Mouse (Mus musculus) induced T-regulatory cell, adult 2 months (primary cell): ENCODE measurements around the gene Slc9a6.

ENCODE experiments used
- DNase-seq: peaks from one replicate; pipeline ENCODE4 v3.0.0-alpha.2; 2012; ENCODE audit warnings: low read depth

Slc9a6 gene

DNA sequence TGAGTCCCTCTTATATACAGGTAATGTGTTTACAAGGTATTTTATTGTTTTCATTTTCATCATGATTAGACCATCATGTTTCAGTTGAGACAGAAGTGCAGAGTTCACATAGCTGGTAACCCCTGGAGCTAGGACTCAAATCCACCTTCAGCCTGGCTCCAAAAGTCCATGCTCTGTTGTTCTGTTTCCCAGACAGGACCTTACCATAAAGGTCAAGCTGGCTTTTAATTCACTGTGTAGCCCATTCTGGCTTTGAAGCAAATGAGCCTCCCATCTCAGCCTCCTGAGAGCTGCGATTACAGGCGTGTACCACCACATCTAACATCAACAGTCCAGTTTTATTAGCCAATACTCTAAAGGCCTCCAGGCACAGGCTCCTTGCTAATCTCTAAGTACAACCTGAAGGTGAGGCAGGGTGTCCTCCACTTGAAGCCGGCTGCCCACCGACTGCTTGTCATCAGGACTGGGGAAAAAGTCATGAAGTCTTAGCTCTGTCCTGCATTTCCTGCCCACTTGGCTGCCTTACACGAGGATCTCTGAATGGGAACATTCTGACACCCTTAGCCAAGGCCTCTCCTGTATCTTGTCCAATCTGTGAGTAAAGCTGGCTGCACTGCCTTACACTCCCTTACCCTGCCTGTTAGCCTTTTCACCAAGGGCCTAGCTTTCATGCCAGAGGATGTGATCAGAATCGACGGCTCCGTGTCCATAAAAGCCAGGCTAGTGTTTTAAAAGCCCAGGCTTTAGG lies 55.8 kb downstream of the Slc9a6 start:
- no peak for DNase-seq

DNA sequence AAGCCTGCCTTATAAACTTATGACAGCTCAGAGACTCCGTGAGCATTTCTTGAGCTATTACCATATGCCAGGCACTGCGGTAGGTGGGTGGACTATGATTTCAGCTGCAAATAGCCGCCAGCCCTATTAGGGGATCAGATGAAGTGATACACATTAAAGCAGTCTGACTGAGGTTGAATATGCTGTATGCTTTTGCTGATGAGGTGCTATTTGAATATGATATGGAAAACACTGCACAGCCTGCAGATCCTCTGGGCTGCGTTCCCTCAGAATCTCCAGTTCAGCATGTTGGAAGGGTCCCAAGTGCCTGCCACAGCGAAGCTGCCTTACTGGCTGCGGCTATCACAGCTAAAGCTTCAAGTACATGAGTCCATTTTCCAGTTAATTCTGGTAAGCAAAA lies 57.7 kb downstream of the Slc9a6 start:
- no peak for DNase-seq

- no peak for DNase-seq
These were observed 58.5 kb downstream of the Slc9a6 start for GRCm38 (mm10) chrX:56668051-56668450.

- no peak for DNase-seq
These were observed 58.9 kb downstream of the Slc9a6 start for GRCm38 (mm10) chrX:56668501-56668900.

GRCm38 (mm10) chrX:56675556-56675955 lies 66.0 kb downstream of the Slc9a6 start:
- no peak for DNase-seq

DNA sequence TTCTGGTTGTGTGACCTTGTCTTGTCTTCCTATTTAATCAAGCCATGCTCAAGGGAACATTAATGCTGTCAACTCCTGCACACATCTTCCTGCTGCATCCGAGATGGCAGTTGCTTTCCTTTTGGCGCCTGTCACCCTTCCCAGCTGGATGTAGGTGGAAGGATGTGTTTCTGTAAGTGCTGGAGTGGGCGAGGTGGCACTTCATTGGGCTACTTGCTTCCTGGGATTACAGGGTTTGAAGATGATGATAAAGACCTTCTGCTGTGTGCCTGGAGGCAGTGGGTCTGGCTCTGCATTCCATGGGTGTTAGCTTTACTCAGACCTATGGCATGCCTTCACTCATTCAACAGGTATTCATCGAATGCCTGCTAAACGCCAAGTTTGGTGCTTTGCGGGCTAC lies 68.2 kb downstream of the Slc9a6 start:
- DNase-seq, result no peak

- DNase-seq, result no peak
These were observed 69.5 kb downstream of the Slc9a6 start for GRCm38 (mm10) chrX:56679066-56679465.

DNA sequence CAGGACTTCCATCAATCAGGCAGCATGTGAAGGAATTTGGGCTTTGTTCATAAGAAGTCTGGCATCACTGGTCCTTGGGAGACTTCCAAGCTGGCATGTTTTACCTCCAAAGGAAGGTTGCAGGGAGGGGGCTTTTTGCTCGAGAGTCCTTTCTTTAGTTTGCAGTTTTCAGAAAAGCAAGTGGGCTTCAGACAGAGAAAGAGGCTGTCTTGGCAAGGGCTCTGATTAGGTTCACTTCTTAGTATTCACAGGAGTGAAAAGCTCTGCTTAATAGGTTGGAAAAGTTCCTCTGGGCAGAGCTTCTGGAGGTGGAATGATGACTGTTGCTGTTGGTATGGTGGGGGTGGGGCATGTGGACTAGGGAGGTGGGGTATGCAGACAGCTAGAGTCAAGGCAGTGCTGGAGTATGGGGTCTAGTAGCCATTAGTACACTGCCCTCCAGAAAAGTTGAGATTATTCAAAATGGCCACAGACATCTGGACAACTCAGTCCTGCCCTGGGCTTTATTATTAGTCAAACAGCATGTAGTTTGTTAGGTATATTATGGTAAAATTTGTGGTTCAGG lies 72.7 kb downstream of the Slc9a6 start:
- DNase-seq, result no peak

GRCm38 (mm10) chrX:56683521-56683920 lies 74.0 kb downstream of the Slc9a6 start:
- DNase-seq, result no peak

- DNase-seq, result no peak
These were observed 83.0 kb downstream of the Slc9a6 start for GRCm38 (mm10) chrX:56692554-56692953.

- no peak for DNase-seq
These were observed 85.0 kb downstream of the Slc9a6 start for GRCm38 (mm10) chrX:56694539-56694938.

GRCm38 (mm10) chrX:56697199-56697780 lies 87.7 kb downstream of the Slc9a6 start:
- no peak for DNase-seq

GRCm38 (mm10) chrX:56697886-56698285 lies 88.3 kb downstream of the Slc9a6 start:
- no peak for DNase-seq

GRCm38 (mm10) chrX:56701261-56701660 lies 91.7 kb downstream of the Slc9a6 start:
- DNase-seq, result no peak

DNA sequence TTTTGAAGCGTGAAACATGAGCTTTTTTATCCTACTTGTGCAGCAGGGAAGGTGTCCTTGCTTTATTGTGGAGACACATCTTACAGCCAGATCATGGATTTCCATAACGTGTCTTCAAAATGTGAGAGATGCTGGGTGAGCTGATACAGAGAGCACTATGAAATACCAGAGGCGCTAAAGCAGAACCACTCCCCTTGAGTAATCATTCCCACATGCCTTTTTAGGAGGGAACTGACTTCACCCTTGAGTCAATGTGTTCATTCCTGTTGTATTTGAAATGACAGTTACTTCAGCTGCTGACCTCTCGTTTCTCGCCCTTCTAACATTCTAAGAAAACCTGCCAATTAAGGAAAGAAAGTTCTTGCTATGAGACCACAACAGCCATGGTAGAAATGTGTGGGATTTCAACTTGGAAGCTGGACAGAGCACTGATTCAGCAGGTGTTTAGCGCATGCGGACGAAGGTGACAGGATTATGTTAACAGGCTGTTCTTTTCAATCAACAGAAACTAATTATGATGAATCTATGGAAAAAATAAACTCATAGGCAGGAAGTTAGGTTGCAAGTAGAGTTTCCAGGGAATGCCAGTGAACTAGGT lies 94.5 kb downstream of the Slc9a6 start:
- DNase-seq, result no peak

DNA sequence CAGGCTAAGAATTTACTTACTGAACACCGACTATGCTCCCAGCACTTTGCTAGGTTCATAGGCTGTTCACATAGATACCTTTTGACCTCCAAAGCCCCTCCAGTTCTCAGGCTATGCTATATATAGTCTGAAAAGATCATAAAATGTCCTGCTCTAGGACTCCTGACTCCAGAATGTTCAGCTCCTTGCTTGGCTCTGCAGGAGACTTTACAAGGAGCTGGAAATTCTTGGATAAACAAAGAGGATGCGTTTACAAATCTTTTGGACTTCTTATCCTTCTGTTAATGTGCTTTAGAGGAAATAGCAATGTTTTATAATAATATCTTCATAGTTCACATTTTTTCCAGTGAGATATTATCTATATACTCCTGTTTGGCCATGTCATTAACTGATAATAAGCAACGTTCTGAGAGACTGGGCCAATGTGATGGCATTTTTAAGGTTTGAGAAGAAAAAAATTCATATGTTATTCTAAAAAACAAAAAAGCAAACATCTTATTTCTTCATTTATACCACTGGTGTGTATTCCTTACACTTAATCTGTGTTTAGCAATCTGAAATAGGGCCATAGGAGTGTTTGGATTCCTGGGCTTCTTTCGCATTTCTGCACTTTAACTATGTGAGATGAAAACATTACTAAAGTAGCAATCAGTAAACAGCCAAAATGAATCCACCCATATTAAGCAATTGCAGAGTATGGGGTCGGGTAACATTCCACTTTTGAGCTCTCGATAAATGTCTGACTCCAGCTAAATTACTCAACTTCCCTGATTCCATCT lies 99.2 kb downstream of the Slc9a6 start:
- DNase-seq, result no peak

- no peak for DNase-seq
These were observed 101.0 kb downstream of the Slc9a6 start for GRCm38 (mm10) chrX:56710522-56710921.

DNA sequence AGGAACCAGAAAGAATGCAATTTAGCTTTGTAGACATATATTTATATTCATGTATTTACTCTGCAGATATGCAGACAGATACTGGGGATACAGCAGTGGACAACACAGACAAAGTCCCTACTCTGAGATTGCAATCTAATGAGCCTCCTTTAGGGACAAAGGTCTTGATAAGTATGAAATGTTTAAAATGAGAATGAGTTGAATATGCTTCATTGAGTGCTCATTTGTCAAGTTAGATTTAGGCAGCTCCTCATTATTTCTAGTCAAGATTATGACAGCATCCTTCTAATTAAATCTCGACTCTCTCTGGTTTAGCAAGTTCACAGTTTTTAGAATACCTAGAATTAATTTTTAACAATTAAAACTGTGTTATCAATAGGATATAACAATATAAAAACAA lies 103.1 kb downstream of the Slc9a6 start:
- no peak for DNase-seq
